Mouse (Mus musculus) stomach, embryonic 15.5 days (tissue): ENCODE measurements around the gene Pou5f1. TPM values are rescaled to one million over a fixed set of nuclear protein-coding genes. Genes with fewer than 3 reads are reported as not detected.

ENCODE experiments used
- ATAC-seq: fragments of 200-750 bp; cut with Nextera tagmentation; 2 replicates; pipeline ENCODE4 v1.8.0; 2017; ENCODE audit warnings: low read depth, moderate number of reproducible peaks, moderate TSS enrichment; ENCODE audit not compliant: insufficient read depth, low FRiP score
- H3K27ac ChIP-seq: fragments of 300-500 bp; sonication (generic); 2 replicates; pipeline ENCODE4 v1.5.1; 2015; ENCODE audit warnings: mild to moderate bottlenecking, inconsistent platforms
- H3K27me3 ChIP-seq: fragments of 300-500 bp; sonication (generic); replicated peaks from 2 replicates; pipeline ENCODE4 v1.6.1; 2015; ENCODE audit warnings: inconsistent platforms
- H3K36me3 ChIP-seq: fragments of 300-500 bp; sonication (generic); 2 replicates; pipeline ENCODE4 v1.6.1; 2015; ENCODE audit warnings: inconsistent platforms
- H3K4me1 ChIP-seq: fragments of 300-500 bp; sonication (generic); 2 replicates; pipeline ENCODE4 v1.6.1; 2015; ENCODE audit warnings: inconsistent platforms
- H3K4me2 ChIP-seq: fragments of 300-500 bp; sonication (generic); 2 replicates; pipeline ENCODE4 v1.6.1; 2015; ENCODE audit warnings: mild to moderate bottlenecking, inconsistent platforms
- H3K4me3 ChIP-seq: fragments of 300-500 bp; sonication (generic); replicated peaks from 2 replicates; pipeline ENCODE4 v1.5.1; 2015; ENCODE audit warnings: inconsistent platforms
- H3K9ac ChIP-seq: fragments of 300-500 bp; sonication (generic); 2 replicates; pipeline ENCODE4 v1.6.1; 2015; ENCODE audit warnings: inconsistent platforms
- H3K9me3 ChIP-seq: fragments of 300-500 bp; sonication (generic); 2 replicates; pipeline ENCODE4 v1.6.1; 2016; ENCODE audit warnings: inconsistent platforms
- WGBS: fragments of 180-500 bp; shearing (Covaris S2); methylation state at CpG from one replicate; pipeline ENCODE4 v1.1.7; 2015; 5-methylcytosine and 5-hydroxymethylcytosine counted together
- polyA plus RNA-seq: library from polyadenylated mRNA; unstranded; fragments of >200 nt; fragmentation: Nextera tagmentation; extraction: Ambion mirVana; gene quantifications from 2 replicates; pipeline ENCODE4 v1.2.1, GENCODE M21; 2015

Pou5f1 gene
- polyA plus RNA-seq, 1 experiment from 2014 or later: not detected

- H3K27ac ChIP-seq: no peak overlapping the region
- 82% methylated on average over 13 of the region's 13 CpGs for WGBS
- H3K4me1 ChIP-seq: no peaks in the 10 kb centered on the region
- H3K9ac ChIP-seq: no peak overlapping the region
- no peaks in the 10 kb centered on the region for H3K36me3 ChIP-seq
- no peak overlapping the region for H3K4me2 ChIP-seq
- no peaks in the 10 kb centered on the region for H3K27me3 ChIP-seq
- H3K4me3 ChIP-seq: no peak overlapping the region
- ATAC-seq: no peak
- H3K9me3 ChIP-seq: no peaks in the 10 kb centered on the region
Observed at GRCm38 (mm10) chr17:35556186-35556765, 50.5 kb downstream of the Pou5f1 start.

GRCm38 (mm10) chr17:35556812-35557211 lies 51.0 kb downstream of the Pou5f1 start:
- H3K27ac ChIP-seq: peak overlapping the region; percentile 57; the same call in 1 of the 2 replicates

GRCm38 (mm10) chr17:35557351-35557750 lies 51.5 kb downstream of the Pou5f1 start:
- 62% methylated on average over 9 of the region's 9 CpGs for WGBS
- H3K27me3 ChIP-seq: no peaks in the 10 kb centered on the region
- H3K36me3 ChIP-seq: no peaks in the 10 kb centered on the region
- peak overlapping the region; percentile 57; the same call in 1 of the 2 replicates for H3K27ac ChIP-seq
- H3K4me1 ChIP-seq: no peaks in the 10 kb centered on the region
- no peaks in the 10 kb centered on the region for H3K9me3 ChIP-seq
- no peak for ATAC-seq
- peak overlapping the region; percentile 19; the same call in 1 of the 2 replicates for H3K4me2 ChIP-seq
- H3K4me3 ChIP-seq: no peak overlapping the region
- no peak overlapping the region for H3K9ac ChIP-seq

More at GRCm38 (mm10) chr17:35556812-35557211, 51.0 kb downstream of the Pou5f1 start:
- Histone ChIP-seq H3K4me2 (peak overlapping the region; percentile 19; the same call in 1 of the 2 replicates), H3K36me3 (no peaks in the 10 kb centered on the region), H3K9me3 (no peaks in the 10 kb centered on the region), H3K9ac (no peak overlapping the region), H3K27me3 (no peaks in the 10 kb centered on the region), H3K4me3 (no peak overlapping the region), H3K4me1 (no peaks in the 10 kb centered on the region)
- peak; percentile 8; the same call in 1 of the 2 replicates for ATAC-seq
- 21% methylated on average over 5 of the region's 5 CpGs for WGBS

GRCm38 (mm10) chr17:35558216-35558615 lies 52.4 kb downstream of the Pou5f1 start:
- no peaks in the 10 kb centered on the region for H3K27me3 ChIP-seq
- no peak overlapping the region for H3K27ac ChIP-seq
- no peak for ATAC-seq
- no peak overlapping the region for H3K9ac ChIP-seq
- H3K9me3 ChIP-seq: no peaks in the 10 kb centered on the region
- WGBS: 62% methylated on average over 8 of the region's 8 CpGs
- no peaks in the 10 kb centered on the region for H3K4me1 ChIP-seq
- no peak overlapping the region for H3K4me2 ChIP-seq
- no peak overlapping the region for H3K4me3 ChIP-seq
- H3K36me3 ChIP-seq: no peaks in the 10 kb centered on the region

Other genes with a start within 250 kb of the Pou5f1 start
- gene H2-D1, start 243.3 kb upstream of the Pou5f1 start, polyA plus RNA-seq: 135 and 148 TPM in 2 replicates
- 0.92 and 1.4 TPM in 2 replicates for gene H2-Q1, start 185.6 kb upstream of the Pou5f1 start, polyA plus RNA-seq
- gene H2-Q2, start 163.8 kb upstream of the Pou5f1 start, polyA plus RNA-seq: 15.1 and 21.0 TPM in 2 replicates
- gene H2-Q4, start 126.4 kb upstream of the Pou5f1 start, polyA plus RNA-seq: 4.8 and 4.9 TPM in 2 replicates
- gene H2-Q6, start 81.2 kb upstream of the Pou5f1 start, polyA plus RNA-seq: 1.3 and 1.7 TPM in 2 replicates
- 4.8 and 5.6 TPM in 2 replicates for gene H2-Q7, start 66.9 kb upstream of the Pou5f1 start, polyA plus RNA-seq
- 16.3 and 29.3 TPM in 2 replicates for gene H2-Q10, start 35.9 kb upstream of the Pou5f1 start, polyA plus RNA-seq
- 76.2 and 78.4 TPM in 2 replicates for gene Tcf19, start 10.8 kb downstream of the Pou5f1 start, polyA plus RNA-seq
- gene Cchcr1, start 11.1 kb downstream of the Pou5f1 start, polyA plus RNA-seq: 19.7 and 20.1 TPM in 2 replicates
- 0.74 and 1.0 TPM in 2 replicates for gene Psors1c2, start 27.2 kb downstream of the Pou5f1 start, polyA plus RNA-seq
- gene Cdsn, start 46.1 kb downstream of the Pou5f1 start, polyA plus RNA-seq: 0.31 and 2.1 TPM in 2 replicates
- gene 2300002M23Rik, start 61.4 kb downstream of the Pou5f1 start, polyA plus RNA-seq: 10.2 and 36.1 TPM in 2 replicates
- gene Sfta2, start 95.5 kb downstream of the Pou5f1 start, polyA plus RNA-seq: 10.6 TPM in 2 replicates
- 0.62 and 0.89 TPM in 2 replicates for gene Gm9573, start 120.6 kb downstream of the Pou5f1 start, polyA plus RNA-seq
- 19.5 and 29.5 TPM in 2 replicates for gene Mucl3, start 137.7 kb downstream of the Pou5f1 start, polyA plus RNA-seq
- gene Vars2, start 161.6 kb downstream of the Pou5f1 start, polyA plus RNA-seq: 18.6 and 21.5 TPM in 2 replicates
- 36.3 and 39.9 TPM in 2 replicates for gene Gtf2h4, start 167.7 kb downstream of the Pou5f1 start, polyA plus RNA-seq
- 74.0 and 78.4 TPM in 2 replicates for gene Ddr1, start 198.6 kb downstream of the Pou5f1 start, polyA plus RNA-seq